Mouse (Mus musculus): ENCODE data around the gene Stx3.
A peak's percentile ranks its signal among the peaks of the same experiment; 100 is the strongest.

Stx3 gene

DNA sequence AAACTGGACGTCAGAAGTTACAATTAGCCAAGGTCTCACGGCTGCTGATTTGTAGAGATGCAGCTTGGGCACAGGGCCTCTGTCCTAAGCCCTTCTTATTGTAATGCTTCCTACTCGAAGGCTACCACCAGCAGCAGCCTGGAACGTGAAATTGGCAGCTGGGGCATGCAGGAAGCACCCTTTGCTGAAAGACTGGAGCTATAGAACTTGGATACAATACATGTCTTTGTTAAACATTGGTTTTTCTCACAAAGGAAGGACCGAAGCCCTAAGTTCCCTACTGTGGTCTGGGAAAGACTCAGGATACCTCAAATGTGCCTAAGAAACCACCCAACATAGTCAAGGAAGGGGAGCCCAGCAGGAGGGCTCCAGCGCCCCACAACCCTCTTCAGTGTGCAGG, 11.4 kb downstream of the Stx3 start:
- DNase-seq (ENCODE audit: low read depth, low spot score) = no peak

DNA sequence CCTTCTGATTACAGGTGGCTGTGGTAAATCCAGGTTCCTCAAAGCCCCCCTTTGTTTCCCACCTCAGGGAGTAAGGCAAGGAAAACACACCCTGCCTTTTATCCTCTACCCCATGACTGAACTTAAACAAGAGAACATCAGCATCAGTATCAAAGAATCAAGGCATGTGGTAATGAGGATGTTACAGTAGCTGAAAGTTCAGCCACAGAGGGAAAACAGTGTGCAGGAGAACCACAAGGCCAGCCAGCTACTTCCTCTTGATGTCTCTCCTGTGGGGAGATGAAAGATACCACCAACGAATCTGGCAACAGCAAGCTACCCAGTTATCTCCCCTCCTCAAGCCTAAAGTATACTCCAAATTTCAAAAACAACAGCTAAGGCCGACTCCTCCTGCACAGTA, 12.0 kb downstream of the Stx3 start:
- no peak for DNase-seq (ENCODE audit: low read depth, low spot score)

DNA sequence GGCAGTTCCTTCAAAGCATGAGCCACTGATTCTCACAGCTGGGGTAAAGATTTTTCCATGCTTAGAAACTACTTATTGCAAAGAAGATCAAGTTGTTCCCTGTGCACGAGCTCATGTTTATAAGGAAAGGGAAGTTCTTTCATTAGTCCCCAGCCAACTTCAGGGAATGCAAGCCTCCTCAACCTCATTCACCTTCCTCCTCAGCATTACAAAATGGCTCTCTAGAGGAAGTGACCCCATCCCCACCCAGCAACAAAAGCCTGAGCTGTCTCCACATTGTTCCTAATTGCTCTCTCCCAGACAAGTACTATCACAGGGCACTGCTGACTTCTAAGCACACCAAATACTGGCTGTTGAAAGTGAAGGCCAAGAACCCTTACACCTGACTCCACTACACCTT, 14.8 kb downstream of the Stx3 start:
- DNase-seq (ENCODE audit: low read depth, low spot score) = no peak

- no peak for DNase-seq (ENCODE audit: low read depth, low spot score)
Measured at GRCm38 (mm10) chr19:11800531-11801315, 18.5 kb downstream of the Stx3 start.

DNA sequence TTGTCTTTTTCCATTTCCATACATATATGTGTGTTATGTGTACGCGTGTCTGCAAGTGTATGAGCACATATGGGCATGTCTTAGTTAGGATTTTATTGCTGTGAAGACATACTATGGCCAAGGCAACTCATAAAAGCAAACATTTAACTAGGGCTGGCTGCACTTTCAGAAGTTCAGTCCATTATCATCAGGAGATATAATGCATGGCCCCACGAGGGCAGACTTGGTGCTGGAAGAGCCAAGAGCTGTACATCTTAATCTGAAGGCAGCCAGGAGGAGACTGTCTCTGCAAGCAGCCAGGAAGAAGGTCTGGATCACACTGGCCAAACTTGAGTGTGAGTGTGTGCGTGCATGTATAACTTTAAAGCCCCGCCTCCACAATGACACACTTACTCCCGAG, 24.8 kb downstream of the Stx3 start:
- DNase-seq (ENCODE audit: low read depth, low spot score) = no peak

GRCm38 (mm10) chr19:11793741-11794359, 25.4 kb downstream of the Stx3 start:
- no peak for DNase-seq (ENCODE audit: low read depth, low spot score)

DNA sequence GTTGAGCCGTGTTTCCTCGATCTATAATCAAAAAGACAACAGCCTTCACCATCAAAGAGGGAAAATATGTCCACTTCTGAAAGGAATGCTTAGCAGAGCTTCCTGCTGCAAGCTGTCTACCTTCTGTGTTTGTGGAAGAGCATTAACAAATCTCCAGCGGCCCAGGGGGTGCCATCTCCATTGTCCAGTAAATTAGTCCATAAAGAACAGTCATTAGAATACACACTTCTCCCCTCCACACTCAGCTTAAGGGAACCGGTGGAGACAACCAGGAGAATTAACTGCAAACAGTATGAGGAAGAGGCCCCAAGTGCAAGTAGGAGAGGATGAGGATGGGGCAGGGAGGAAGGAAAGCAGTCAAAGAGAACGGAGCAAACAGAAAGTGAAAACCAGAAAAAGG, 27.4 kb downstream of the Stx3 start:
- DNase-seq (ENCODE audit: low read depth, low spot score) = no peak

DNA sequence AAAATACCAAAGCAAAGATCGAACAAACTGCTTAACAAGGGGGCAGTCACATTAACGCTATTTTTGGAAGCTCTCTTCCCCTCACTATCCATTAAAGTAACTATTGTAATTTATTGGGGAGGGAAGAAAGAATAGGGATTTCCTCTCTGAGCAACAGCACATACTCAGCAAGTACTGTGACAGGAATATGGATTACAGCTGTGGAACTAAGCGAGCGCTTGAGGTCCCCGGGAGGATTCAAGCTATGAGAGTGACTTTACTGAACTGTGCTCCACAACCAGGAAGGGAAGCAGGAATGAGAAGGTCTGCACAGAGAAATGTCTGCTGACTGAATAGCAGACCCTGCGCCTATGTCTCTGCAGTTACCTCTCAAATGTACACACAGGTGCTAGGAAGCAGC, 30.3 kb downstream of the Stx3 start:
- no peak for DNase-seq (ENCODE audit: low read depth, low spot score)

DNA sequence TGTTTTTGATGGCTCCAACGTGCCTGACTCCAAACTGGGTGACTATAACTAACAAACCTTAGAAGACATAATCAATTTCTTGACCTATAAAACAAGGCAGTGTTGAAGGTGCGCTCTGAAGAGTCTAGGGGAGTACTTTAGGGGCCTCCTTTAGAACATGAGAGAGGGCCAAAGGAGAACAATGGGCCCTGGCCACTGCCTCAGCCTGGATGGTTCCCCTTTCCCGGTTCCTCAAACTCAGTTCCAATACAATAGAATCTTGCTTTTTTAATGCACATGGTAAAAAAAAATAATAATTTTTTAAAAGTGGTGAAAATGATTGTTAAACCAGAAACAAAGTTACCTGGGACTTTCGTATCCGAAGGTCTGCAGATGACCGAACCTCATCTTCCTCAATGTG, 31.4 kb downstream of the Stx3 start:
- no peak for DNase-seq (ENCODE audit: low read depth, low spot score)

- no peak for DNase-seq (ENCODE audit: low read depth, low spot score)
Measured at GRCm38 (mm10) chr19:11785409-11786154, 33.6 kb downstream of the Stx3 start.

GRCm38 (mm10) chr19:11777191-11777865, 41.9 kb downstream of the Stx3 start:
- peak; percentile 61 for DNase-seq (ENCODE audit: low read depth, low spot score)

DNA sequence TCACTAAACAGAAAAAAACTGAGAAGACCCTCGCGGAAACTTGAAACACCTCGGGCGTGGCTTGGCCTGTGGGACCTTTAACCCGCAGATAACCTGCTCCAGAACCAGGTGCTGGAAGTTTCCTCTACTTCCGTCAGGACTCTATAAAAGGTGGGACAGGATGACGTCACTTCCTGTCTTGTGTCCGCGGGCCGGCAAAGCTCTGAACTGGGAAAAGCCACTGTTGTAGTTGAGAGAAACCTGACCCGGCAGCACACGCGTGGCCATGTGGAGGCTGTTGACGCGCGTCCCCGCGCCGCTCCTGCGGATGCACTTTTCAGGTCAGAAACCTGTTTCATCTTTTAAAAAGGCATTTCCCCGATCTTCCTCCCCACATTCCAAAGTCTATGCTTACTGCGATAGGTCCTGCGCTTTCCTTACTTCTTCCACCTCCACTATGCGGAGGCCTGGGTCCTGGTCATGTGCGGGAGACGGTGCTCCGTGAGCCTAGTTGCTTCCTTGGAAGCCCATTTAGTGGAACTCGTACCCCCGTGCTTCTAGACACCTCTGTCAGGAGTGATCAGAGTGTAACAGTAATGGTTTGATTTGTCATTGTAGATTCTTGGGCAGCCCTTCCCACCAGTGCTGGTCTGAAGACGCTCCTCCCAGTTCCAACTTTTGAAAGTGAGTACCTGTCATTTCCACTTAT, 48.9 kb downstream of the Stx3 start, which contains the start of gene Mrpl16:
Mrpl16 (plus strand) TSS at position 187 of the 688 bp plus-strand sequence.
- peak; percentile 93 for DNase-seq (ENCODE audit: low read depth, low spot score)

DNA sequence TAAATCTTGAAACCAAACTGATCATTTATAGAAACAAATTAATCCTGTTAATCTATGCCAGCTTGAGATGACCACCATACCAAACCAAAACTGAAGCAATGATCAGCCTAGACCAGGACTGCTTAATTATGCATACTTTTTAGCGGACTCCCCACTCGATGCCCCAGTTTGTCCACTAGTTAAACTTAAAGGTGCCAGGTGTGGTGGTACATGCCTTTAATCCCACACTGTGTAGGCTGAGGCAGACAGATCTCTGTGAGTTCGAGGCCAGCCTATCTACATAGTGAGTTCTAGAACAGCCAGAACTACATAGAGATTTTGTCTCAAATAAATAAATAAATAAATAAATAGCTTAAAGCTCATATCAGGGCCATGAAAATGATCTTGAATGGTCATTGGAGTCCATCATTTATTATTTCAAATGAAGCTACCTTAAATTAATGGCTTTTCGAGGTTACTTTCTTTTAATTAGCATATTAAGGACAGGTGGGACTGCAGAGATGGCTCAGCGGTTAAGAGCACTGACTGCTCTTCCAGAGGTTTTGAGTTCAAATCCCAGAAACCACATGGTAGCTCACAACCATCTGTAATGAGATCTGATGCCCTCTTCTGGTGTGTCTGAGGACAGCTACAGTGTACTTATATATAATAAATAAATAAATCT, 49.8 kb downstream of the Stx3 start:
- DNase-seq (ENCODE audit: low read depth, low spot score) = no peak

GRCm38 (mm10) chr19:11768163-11768562, 51.0 kb downstream of the Stx3 start:
- no peak for DNase-seq (ENCODE audit: low read depth, low spot score)

DNA sequence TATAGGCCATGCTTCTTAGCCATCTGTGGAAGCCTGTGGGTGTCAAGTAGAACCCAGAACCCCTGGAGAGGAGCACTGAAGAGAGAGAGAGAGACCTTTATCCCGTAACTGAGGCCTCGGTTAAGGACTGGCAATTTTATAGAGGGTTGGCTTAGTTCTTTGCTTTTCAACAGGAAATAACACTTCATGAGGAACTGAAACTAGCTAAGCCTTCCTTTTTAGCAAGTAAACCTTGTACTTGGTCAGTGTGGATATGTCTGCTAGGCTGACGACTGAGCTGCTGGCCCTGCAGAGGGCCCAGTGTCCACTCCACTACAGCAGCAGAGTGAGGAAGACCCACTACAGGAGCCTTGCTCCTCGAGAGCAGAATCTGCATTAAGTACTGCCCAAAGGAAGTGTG, 52.8 kb downstream of the Stx3 start:
- no peak for DNase-seq (ENCODE audit: low read depth, low spot score)

DNA sequence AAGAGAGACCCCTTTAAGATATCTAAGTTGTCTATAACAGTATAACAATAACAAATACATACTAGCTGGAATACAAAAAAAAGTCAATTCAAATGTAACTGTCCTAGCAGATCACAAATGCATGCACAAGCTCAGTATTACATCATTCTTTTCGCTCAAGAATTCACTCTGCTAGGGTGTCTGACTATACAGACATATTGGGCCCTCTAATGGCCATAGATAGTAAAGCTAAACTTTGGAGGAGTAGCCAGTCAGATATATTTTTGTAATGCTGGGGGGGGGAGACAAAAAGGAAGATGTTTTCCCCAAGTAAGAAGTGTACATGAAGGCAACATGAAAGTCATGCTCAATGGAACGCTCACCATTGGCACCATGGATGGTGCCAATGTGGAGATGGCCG, 54.1 kb downstream of the Stx3 start:
- DNase-seq (ENCODE audit: low read depth, low spot score) = no peak

DNA sequence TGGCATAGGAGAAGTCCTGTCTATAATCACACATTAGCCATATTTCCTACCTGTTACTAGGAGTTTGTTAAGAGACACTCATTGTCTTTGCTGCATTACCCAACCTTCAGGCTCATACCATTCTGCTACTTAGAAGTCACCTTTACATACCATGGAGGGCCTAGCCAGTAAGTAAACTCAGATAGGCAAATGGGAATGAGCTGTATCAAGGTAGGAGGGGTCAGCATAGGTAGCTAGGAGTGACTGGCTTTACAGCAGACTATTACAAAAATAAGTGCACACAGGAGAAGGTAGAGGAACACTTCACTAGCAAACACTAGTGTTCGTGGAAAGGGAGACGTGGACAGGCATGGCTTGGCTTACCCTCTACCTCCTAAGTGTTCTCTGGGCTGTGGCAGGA, 71.9 kb downstream of the Stx3 start, which contains the start of gene Gif:
Gif (plus strand) TSS at position 257 of the 400 bp plus-strand sequence.
- no peak for DNase-seq (ENCODE audit: low read depth, low spot score)

DNA sequence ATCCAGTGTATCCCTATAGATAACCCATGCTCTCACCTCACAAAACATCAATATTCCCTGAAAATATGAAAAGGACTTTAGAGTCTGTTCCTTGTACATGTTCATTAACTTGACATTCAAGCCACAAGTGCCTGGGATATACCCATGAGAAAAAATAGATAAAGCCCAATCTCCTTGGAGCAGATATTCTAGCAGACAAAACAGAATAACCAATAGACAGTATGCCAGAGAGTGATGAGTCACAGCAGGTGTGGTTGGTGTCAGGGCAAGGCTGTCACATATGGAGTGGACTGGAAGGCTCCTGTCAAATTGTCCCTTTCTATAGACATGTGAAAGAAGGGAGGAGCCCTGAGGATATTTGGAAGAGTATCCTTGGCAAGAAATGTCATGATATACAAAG, 73.5 kb downstream of the Stx3 start:
- DNase-seq (ENCODE audit: low read depth, low spot score) = no peak

DNA sequence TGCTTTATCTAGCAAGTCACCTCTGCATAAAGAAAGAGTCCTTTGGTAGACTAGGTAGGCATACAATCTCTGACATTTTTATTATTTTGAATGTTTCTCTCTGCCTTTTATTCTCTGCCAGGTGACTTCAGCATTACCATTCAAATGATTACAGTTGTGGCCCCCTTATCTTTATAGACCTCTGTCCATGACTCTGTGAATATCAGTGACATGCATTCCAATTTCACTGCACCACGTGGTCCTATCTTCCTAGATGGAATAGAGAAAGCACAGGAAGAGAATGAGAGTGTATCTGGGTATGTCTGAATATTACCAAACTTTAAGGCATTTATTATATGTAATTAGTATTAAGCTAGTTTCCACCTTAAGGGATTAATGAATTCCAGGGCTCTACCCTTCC, 82.7 kb downstream of the Stx3 start:
- DNase-seq (ENCODE audit: low read depth, low spot score) = no peak

DNA sequence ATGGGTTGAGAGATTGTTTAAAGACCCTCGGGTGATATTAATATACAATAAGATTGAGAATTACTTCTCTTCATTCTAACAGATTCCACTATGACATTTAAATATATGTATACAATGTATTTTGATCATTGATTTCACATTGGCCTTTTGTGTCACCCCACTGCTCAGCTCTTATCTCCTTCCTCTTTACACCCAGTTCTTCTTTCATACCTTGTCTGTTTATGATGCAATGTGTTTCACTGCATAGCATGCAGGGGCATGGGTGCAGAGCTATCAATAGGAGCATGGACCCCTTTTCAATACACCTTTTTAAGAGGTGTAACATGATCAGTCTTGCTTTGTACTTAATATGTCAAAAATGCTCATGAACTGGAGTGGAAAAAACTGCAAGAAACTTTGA, 88.9 kb downstream of the Stx3 start:
- no peak for DNase-seq (ENCODE audit: low read depth, low spot score)

DNA sequence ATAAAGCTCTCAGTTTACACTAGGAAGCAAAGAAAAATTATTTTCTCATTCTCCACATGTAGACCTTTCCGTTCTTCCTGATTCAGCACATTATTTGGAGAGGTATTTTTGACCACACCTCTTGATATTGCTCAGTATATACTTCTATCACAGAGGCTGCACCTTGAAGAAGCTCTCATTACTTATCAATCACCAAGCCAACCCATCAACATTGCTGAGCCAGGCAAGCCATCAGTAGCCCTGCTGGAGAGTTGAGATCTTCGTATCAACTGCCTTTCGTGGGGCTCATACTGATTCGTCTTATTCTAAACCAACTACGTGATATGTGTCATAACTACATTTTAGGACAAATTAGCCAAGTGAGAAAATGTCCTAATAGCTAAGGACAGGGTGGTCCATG, 91.9 kb downstream of the Stx3 start:
- DNase-seq (ENCODE audit: low read depth, low spot score) = no peak

All from retina, adult 2 months (tissue).